Mouse (Mus musculus) thymus, adult 2 months (tissue): ENCODE results near the gene Hs3st5.
"Not testable (repeated sequence)": the region's sequence is repeated elsewhere in the genome, so short reads cannot be mapped to it uniquely, and the experiment has no call there.

ENCODE experiments used
- CTCF ChIP-seq: fragments of 200-500 bp; IDR thresholded peaks from 2 replicates; pipeline ENCODE4 v1.5.1; 2012; ENCODE audit warnings: mild to moderate bottlenecking, control low read depth, low read length, moderate library complexity, borderline replicate concordance; ENCODE audit not compliant: control insufficient read depth, poor library complexity, insufficient read depth; ENCODE audit errors: extremely low read depth
- POLR2A ChIP-seq: fragments of 200-500 bp; IDR thresholded peaks from 2 replicates; pipeline ENCODE4 v1.6.1; 2012; ENCODE audit warnings: mild to moderate bottlenecking, low read length, control low read depth, moderate library complexity; ENCODE audit not compliant: control insufficient read depth, poor library complexity, insufficient read depth; ENCODE audit errors: extremely low read depth

- not testable (repeated sequence) for TF ChIP-seq CTCF, POLR2A
These were observed 41.1 kb downstream of the Hs3st5 start for GRCm38 (mm10) chr10:36547713-36548112.
